8 mouse cellular contexts compared by ENCODE assay signal in genomic region chr1:63115096-63115495, GRCm38 (mm10). TPM values are rescaled to one million over a fixed set of nuclear protein-coding genes. Genes with fewer than 3 reads are reported as not detected.
DNase-seq lines count a peak whose midpoint lies in the region; ATAC-seq and TF ChIP-seq lines count a peak whose summit lies in the region.

No protein-coding gene starts in this region.

- H3K4me3 ChIP-seq in kidney, embryonic 15.5 days (replicated peaks): peak overlapping the region; percentile 90
- H3K4me3 ChIP-seq in bone marrow macrophage, adult 2 months (ENCODE audit: insufficient read depth, low read length): peak overlapping the region; percentile 64
- H3K4me3 ChIP-seq in hindbrain, embryonic 15.5 days: peak overlapping the region; percentile 95
- peak overlapping the region; percentile 95 for H3K4me3 ChIP-seq in midbrain, postnatal 0 days (ENCODE audit: low read depth, low read length)
- no peak overlapping the region for H3K4me3 ChIP-seq in thymus, adult 2 months (ENCODE audit: control insufficient read depth, insufficient read depth, low read length)

- no peak for ATAC-seq in kidney, embryonic 15.5 days (replicated peaks; ENCODE audit: low FRiP score)
- ATAC-seq in hindbrain, embryonic 15.5 days (ENCODE audit: low FRiP score, low read depth): no peak
- ATAC-seq in midbrain, postnatal 0 days (ENCODE audit: low FRiP score): no peak

- 21% methylated on average over 4 of the region's 4 CpGs for WGBS in kidney, embryonic 15.5 days
- WGBS in hindbrain, embryonic 15.5 days: 17% methylated on average over 4 of the region's 4 CpGs
- WGBS in midbrain, postnatal 0 days: 9% methylated on average over 4 of the region's 4 CpGs
- 1% methylated on average over 4 of the region's 4 CpGs for WGBS in thymus, adult 2 months

- DNase-seq in kidney, adult 9 months: no peak
- DNase-seq in midbrain, postnatal 0 days (ENCODE audit: low spot score): no peak
- no peak for DNase-seq in thymus, adult 2 months
- DNase-seq in yolk sac, embryonic 10.5 days (ENCODE audit: low spot score): no peak
- DNase-seq in kidney, postnatal 4 days: no peak

- H3K36me3 ChIP-seq in kidney, embryonic 15.5 days: peaks cover 26% of the 10 kb centered on the region
- H3K36me3 ChIP-seq in hindbrain, embryonic 15.5 days: peaks cover 7% of the 10 kb centered on the region; the same call in 1 of the 2 replicates
- H3K36me3 ChIP-seq in midbrain, postnatal 0 days (ENCODE audit: insufficient read depth, low read length): peaks cover 2% of the 10 kb centered on the region
- H3K36me3 ChIP-seq in thymus, adult 2 months (ENCODE audit: control insufficient read depth, insufficient read depth, low read length): peaks cover 5% of the 10 kb centered on the region; the same call in 1 of the 2 replicates

- peak overlapping the region; percentile 99 for H3K27ac ChIP-seq in kidney, embryonic 15.5 days
- peak overlapping the region; percentile 92 for H3K27ac ChIP-seq in bone marrow macrophage, adult 2 months (ENCODE audit: insufficient read depth, low read depth, low read length)
- peak overlapping the region; percentile 94 for H3K27ac ChIP-seq in hindbrain, embryonic 15.5 days (replicated peaks)
- peak overlapping the region; percentile 97 for H3K27ac ChIP-seq in midbrain, postnatal 0 days (ENCODE audit: low read depth, low read length)
- no peak overlapping the region for H3K27ac ChIP-seq in thymus, adult 2 months (ENCODE audit: control insufficient read depth, insufficient read depth, low read length)

- peak overlapping the region; percentile 69 for H3K4me2 ChIP-seq in kidney, embryonic 15.5 days
- H3K4me2 ChIP-seq in hindbrain, embryonic 15.5 days: peak overlapping the region; percentile 83
- H3K4me2 ChIP-seq in midbrain, postnatal 0 days (ENCODE audit: low read depth, low read length, poor library complexity, severe bottlenecking): peak overlapping the region; percentile 95

- TF ChIP-seq CTCF in bone marrow macrophage, adult 2 months (IDR thresholded peaks at IDR 0.05; ENCODE audit: low read depth, low read length): no peak
- TF ChIP-seq CTCF in midbrain, postnatal 0 days (IDR thresholded peaks at IDR 0.05): no peak
- no peak for TF ChIP-seq CTCF in thymus, adult 2 months (IDR thresholded peaks at IDR 0.05; ENCODE audit: borderline replicate concordance, control insufficient read depth, extremely low read depth, insufficient read depth, low read length, poor library complexity)

- no peak for TF ChIP-seq POLR2A in bone marrow macrophage, adult 2 months (IDR thresholded peaks at IDR 0.05; ENCODE audit: borderline replicate concordance, low read depth, low read length)
- TF ChIP-seq POLR2A in thymus, adult 2 months (IDR thresholded peaks at IDR 0.05; ENCODE audit: control insufficient read depth, extremely low read depth, insufficient read depth, low read length, poor library complexity): no peak

- no peaks in the 10 kb centered on the region for H3K9me3 ChIP-seq in kidney, embryonic 15.5 days (replicated peaks)
- no peaks in the 10 kb centered on the region for H3K9me3 ChIP-seq in hindbrain, embryonic 15.5 days
- H3K9me3 ChIP-seq in midbrain, postnatal 0 days (ENCODE audit: low read length): no peaks in the 10 kb centered on the region

- no peaks in the 10 kb centered on the region for H3K27me3 ChIP-seq in kidney, embryonic 15.5 days
- no peaks in the 10 kb centered on the region for H3K27me3 ChIP-seq in hindbrain, embryonic 15.5 days
- H3K27me3 ChIP-seq in midbrain, postnatal 0 days (ENCODE audit: insufficient read depth, low read length): no peaks in the 10 kb centered on the region
- H3K27me3 ChIP-seq in thymus, adult 2 months (ENCODE audit: control insufficient read depth, insufficient read depth, low read length): no peaks in the 10 kb centered on the region

- peaks cover 22% of the 10 kb centered on the region for H3K4me1 ChIP-seq in kidney, embryonic 15.5 days
- H3K4me1 ChIP-seq in bone marrow macrophage, adult 2 months (ENCODE audit: control insufficient read depth, insufficient read depth, low read length): peaks cover 23% of the 10 kb centered on the region
- H3K4me1 ChIP-seq in hindbrain, embryonic 15.5 days (replicated peaks): peaks cover 43% of the 10 kb centered on the region
- peaks cover 4% of the 10 kb centered on the region; the same call in 1 of the 2 replicates for H3K4me1 ChIP-seq in midbrain, postnatal 0 days (ENCODE audit: insufficient read depth, low read length)
- H3K4me1 ChIP-seq in thymus, adult 2 months (replicated peaks; ENCODE audit: control insufficient read depth, insufficient read depth, low read length): peaks cover 13% of the 10 kb centered on the region

- peak overlapping the region; percentile 99 for H3K9ac ChIP-seq in kidney, embryonic 15.5 days
- H3K9ac ChIP-seq in hindbrain, embryonic 15.5 days: peak overlapping the region; percentile 97
- H3K9ac ChIP-seq in midbrain, postnatal 0 days (replicated peaks; ENCODE audit: low read length, poor library complexity, severe bottlenecking): peak overlapping the region; percentile 100; the same call in 1 of the 2 replicates

RNA-seq across cellular contexts. Expression of gene Ino80d, which starts 0.6 kb away (rescaled TPM):
- 12.1 and 12.9 TPM in 2 replicates for polyA plus RNA-seq in kidney, embryonic 15.5 days (2015; fragmentation: Nextera tagmentation; extraction: Ambion mirVana)
- 19.5 and 20.9 TPM in 2 replicates for polyA plus RNA-seq in bone marrow macrophage, adult 2 months (2012; ENCODE audit: insufficient read depth, insufficient read length, missing spikeins)
- 9.9 and 10.5 TPM in 2 replicates for polyA plus RNA-seq in hindbrain, embryonic 15.5 days (2015; fragmentation: Nextera tagmentation; extraction: Ambion mirVana)
- total RNA-seq in midbrain, postnatal 0 days (2014; rRNA removed): 11.0 and 15.0 TPM in 2 replicates
- 5.1 and 7.3 TPM in 2 replicates for polyA plus RNA-seq in midbrain, postnatal 0 days (2015; fragmentation: Nextera tagmentation; extraction: Ambion mirVana)
- polyA plus RNA-seq in thymus, adult 2 months (2012; rRNA removed): 40.4 and 48.5 TPM in 2 replicates
